Mouse (Mus musculus) kidney, adult 2 months (tissue): ENCODE measurements around the gene Rassf2.

ENCODE experiments used
- CTCF ChIP-seq: fragments of 200-500 bp; conservative IDR thresholded peaks from 2 replicates; pipeline ENCODE4 v1.5.1; 2011; ENCODE audit warnings: low read depth, mild to moderate bottlenecking, control low read depth, low read length, moderate library complexity, mixed read lengths; ENCODE audit not compliant: insufficient read depth, insufficient read length
- POLR2A ChIP-seq: fragments of 200-500 bp; IDR thresholded peaks from one replicate; pipeline ENCODE4 v1.6.1; 2011; ENCODE audit warnings: low read depth, low read length, control low read depth

DNA sequence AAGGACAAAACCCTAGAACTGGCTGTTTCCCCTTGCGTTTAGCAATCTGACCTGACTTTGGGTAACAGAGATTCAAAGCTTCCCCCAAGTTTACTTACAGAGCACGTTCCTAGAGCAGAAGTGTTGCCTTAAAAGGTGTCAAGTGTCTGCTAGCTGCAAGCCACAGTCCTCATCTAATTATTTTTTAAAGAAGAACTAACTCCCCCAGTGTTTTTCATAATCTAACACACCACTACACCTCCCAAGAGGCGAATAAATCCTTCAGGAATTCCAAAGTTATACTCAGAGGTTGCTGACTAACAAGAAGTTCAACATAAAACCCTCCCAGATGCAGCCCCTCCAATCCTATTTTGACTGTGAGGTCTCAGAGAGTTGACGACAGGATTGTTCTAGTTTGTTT, 21.9 kb downstream of the Rassf2 start:
- TF ChIP-seq CTCF, result no peak
- TF ChIP-seq POLR2A, result no peak
